Mouse (Mus musculus) hindbrain, postnatal 0 days (tissue): ENCODE data around the gene Ppm1n. TPM values are rescaled to one million over a fixed set of nuclear protein-coding genes. Genes with fewer than 3 reads are reported as not detected.

Experiments used
- ATAC-seq: fragments of 200-750 bp; cut with Nextera tagmentation; 2 replicates; pipeline ENCODE4 v1.8.0; 2017; ENCODE audit warnings: mild to moderate bottlenecking, moderate TSS enrichment, moderate library complexity
- DNase-seq: peaks from one replicate; pipeline ENCODE4 v3.0.0-alpha.2; 2015; ENCODE audit warnings: low spot score
- H3K27ac ChIP-seq: fragments of 300-500 bp; sonication (generic); 2 replicates; pipeline ENCODE4 v1.5.1; 2014; ENCODE audit warnings: mild to moderate bottlenecking
- H3K27me3 ChIP-seq: fragments of 300-500 bp; sonication (generic); 2 replicates; pipeline ENCODE4 v1.6.1; 2014; ENCODE audit warnings: low read length, mixed read lengths; ENCODE audit not compliant: insufficient read depth
- H3K36me3 ChIP-seq: fragments of 300-500 bp; sonication (generic); 2 replicates; pipeline ENCODE4 v1.6.1; 2014; ENCODE audit warnings: low read length, mixed read lengths; ENCODE audit not compliant: insufficient read depth
- H3K4me1 ChIP-seq: fragments of 300-500 bp; sonication (generic); 2 replicates; pipeline ENCODE4 v1.6.1; 2014; ENCODE audit warnings: antibody characterized with exemption, low read length, mixed read lengths; ENCODE audit not compliant: insufficient read depth
- H3K4me2 ChIP-seq: fragments of 300-500 bp; sonication (generic); 2 replicates; pipeline ENCODE4 v1.6.1; 2014; ENCODE audit warnings: low read depth, mild to moderate bottlenecking, low read length, moderate library complexity, mixed read lengths
- H3K4me3 ChIP-seq: fragments of 300-500 bp; sonication (generic); 2 replicates; pipeline ENCODE4 v1.5.1; 2014; ENCODE audit warnings: low read length
- H3K9ac ChIP-seq: fragments of 300-500 bp; sonication (generic); replicated peaks from 2 replicates; pipeline ENCODE4 v1.6.1; 2014; ENCODE audit warnings: mild to moderate bottlenecking, low read length, moderate library complexity, mixed read lengths
- H3K9me3 ChIP-seq: fragments of 300-500 bp; sonication (generic); 2 replicates; pipeline ENCODE4 v1.6.1; 2016; ENCODE audit warnings: low read length, mixed read lengths
- CTCF ChIP-seq: IDR thresholded peaks from 2 replicates; pipeline ENCODE4 v1.5.1; 2016; ENCODE audit warnings: antibody characterized with exemption, control low read depth, low read depth
- WGBS: fragments of 180-500 bp; shearing (Covaris S2); extraction: QIAGEN DNeasy Blood & Tissue Kit; methylation state at CpG from one replicate; pipeline ENCODE4 v1.1.7; 2014; 5-methylcytosine and 5-hydroxymethylcytosine counted together
- polyA plus RNA-seq: library from polyadenylated mRNA; unstranded; fragments of >200 nt; fragmentation: Nextera tagmentation; extraction: Ambion mirVana; gene quantifications from 2 replicates; pipeline ENCODE4 v1.2.1, GENCODE M21; 2015
- total RNA-seq: library from RNA; depleted of rRNA; stranded (reverse); fragments of >200 nt; gene quantifications from 2 replicates; pipeline ENCODE4 v1.2.3, GENCODE M21; 2014

Gene Ppm1n
- total and polyA plus RNA-seq, 2 experiments from 2014 or later, result 2.1 to 2.5 TPM

GRCm38 (mm10) chr7:19235092-19235671 lies 44.7 kb downstream of the Ppm1n start:
- 93% methylated on average over 2 of the region's 2 CpGs for WGBS
- no peak overlapping the region for H3K9ac ChIP-seq
- H3K4me1 ChIP-seq, result no peaks in the 10 kb centered on the region
- no peaks in the 10 kb centered on the region for H3K9me3 ChIP-seq
- H3K36me3 ChIP-seq, result no peaks in the 10 kb centered on the region
- H3K27me3 ChIP-seq, result no peaks in the 10 kb centered on the region
- H3K4me2 ChIP-seq, result no peak overlapping the region
- no peak for DNase-seq
- no peak for TF ChIP-seq CTCF
- no peak overlapping the region for H3K4me3 ChIP-seq
- ATAC-seq, result no peak
- H3K27ac ChIP-seq, result no peak overlapping the region

GRCm38 (mm10) chr7:19234652-19235051 lies 45.2 kb downstream of the Ppm1n start:
- DNase-seq, result no peak
- H3K4me2 ChIP-seq, result no peak overlapping the region
- no peaks in the 10 kb centered on the region for H3K9me3 ChIP-seq
- no peak for TF ChIP-seq CTCF
- no peak overlapping the region for H3K27ac ChIP-seq
- H3K9ac ChIP-seq, result no peak overlapping the region
- WGBS, result 79% methylated on average over 5 of the region's 5 CpGs
- no peaks in the 10 kb centered on the region for H3K36me3 ChIP-seq
- no peaks in the 10 kb centered on the region; the same call in 1 of the 2 replicates for H3K4me1 ChIP-seq
- no peaks in the 10 kb centered on the region for H3K27me3 ChIP-seq
- H3K4me3 ChIP-seq, result no peak overlapping the region
- no peak for ATAC-seq

- ATAC-seq (no peak), DNase-seq (no peak)
- peaks cover 3% of the 10 kb centered on the region for H3K4me1 ChIP-seq
- H3K27me3 ChIP-seq, result no peaks in the 10 kb centered on the region
- WGBS, result 94% methylated on average over 3 of the region's 3 CpGs
- no peak overlapping the region for H3K4me3 ChIP-seq
- no peaks in the 10 kb centered on the region for H3K36me3 ChIP-seq
- no peak for TF ChIP-seq CTCF
- no peak overlapping the region for H3K27ac ChIP-seq
- no peaks in the 10 kb centered on the region for H3K9me3 ChIP-seq
- H3K4me2 ChIP-seq, result no peak overlapping the region
- H3K9ac ChIP-seq, result no peak overlapping the region
These were observed 48.0 kb downstream of the Ppm1n start for GRCm38 (mm10) chr7:19231849-19232248.

DNA sequence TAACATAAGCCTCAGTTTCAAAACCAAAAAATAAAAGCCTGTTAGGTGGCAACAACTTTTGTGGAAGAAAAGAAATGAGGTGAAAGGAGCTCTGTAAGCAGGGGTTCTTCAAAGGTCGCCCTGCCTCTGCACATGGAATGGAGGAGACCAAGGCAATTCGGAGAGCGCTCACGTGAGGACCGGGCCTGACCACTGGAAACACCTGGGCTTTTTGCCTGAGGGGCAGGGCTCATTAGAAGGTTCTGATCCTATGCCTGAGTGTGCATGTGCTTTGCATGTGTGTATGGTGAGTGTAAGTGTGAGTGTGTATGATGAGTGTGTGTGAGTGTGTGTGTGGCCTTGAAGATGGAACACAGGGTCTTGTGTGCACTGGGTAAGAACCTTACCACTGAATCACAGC lies 49.0 kb downstream of the Ppm1n start:
- Histone ChIP-seq H3K9ac (no peak overlapping the region), H3K4me3 (no peak overlapping the region), H3K4me1 (peaks cover 4% of the 10 kb centered on the region), H3K27ac (no peak overlapping the region), H3K9me3 (no peaks in the 10 kb centered on the region), H3K27me3 (no peaks in the 10 kb centered on the region), H3K4me2 (no peak overlapping the region), H3K36me3 (no peaks in the 10 kb centered on the region)
- no peak for DNase-seq
- ATAC-seq, result no peak
- TF ChIP-seq CTCF, result no peak
- 94% methylated on average over 5 of the region's 5 CpGs for WGBS

DNA sequence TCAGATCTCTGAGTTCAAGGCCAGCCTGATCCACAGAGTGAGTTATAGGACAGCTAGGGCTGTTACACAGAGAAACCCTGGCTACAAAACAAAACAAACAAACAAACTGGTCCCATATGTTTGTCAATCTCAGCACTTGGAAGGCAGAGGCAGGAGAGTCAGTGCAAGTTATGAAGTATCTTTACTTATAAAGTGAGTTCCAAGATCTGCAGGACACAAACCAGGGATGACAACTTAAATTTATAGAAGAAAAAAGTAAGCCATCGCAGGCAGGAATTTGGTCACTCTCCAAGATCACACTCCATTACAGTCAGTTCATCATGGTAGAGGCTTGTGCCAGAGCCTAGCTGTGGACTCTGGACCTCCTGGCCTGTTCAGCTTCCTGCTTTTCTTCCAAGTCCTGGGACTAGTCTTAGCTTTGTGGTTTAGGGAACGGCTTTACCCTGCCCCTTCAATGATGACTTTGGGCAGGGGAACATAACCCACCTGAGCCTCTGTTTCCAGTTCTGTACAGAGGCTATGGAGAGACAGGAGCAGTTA lies 49.8 kb downstream of the Ppm1n start:
- Histone ChIP-seq H3K27ac (no peak overlapping the region), H3K4me3 (no peak overlapping the region), H3K4me2 (peak overlapping the region; percentile 80; the same call in 1 of the 2 replicates), H3K4me1 (peaks cover 4% of the 10 kb centered on the region), H3K9me3 (no peaks in the 10 kb centered on the region), H3K27me3 (no peaks in the 10 kb centered on the region), H3K9ac (peak overlapping the region; percentile 59; the same call in 1 of the 2 replicates), H3K36me3 (no peaks in the 10 kb centered on the region)
- no peak for DNase-seq
- WGBS, result 88% methylated on average over 2 of the region's 2 CpGs
- no peak for ATAC-seq
- no peak for TF ChIP-seq CTCF

DNA sequence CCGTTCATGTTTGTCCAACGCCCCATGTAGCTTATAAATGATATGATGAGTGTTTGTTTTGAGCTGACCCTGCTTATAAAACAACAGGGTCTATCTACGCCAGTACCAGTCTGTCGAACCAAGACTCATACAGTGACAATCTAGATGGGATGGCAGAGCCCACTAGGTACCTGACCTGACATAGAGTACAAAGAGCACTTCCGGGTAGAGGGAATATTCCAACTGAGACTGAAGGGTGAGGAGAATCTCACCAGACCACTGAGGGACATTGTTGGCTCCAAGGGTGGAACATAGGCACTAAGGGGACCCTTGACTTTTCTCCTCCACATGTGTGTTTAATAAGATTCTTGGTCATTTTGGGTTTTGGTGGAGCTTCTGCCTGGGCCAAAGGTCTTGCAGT lies 50.5 kb downstream of the Ppm1n start:
- Histone ChIP-seq H3K9ac (peak overlapping the region; percentile 59), H3K27ac (peak overlapping the region; percentile 74), H3K27me3 (no peaks in the 10 kb centered on the region), H3K4me3 (peak overlapping the region; percentile 55), H3K9me3 (no peaks in the 10 kb centered on the region), H3K4me1 (peaks cover 4% of the 10 kb centered on the region), H3K36me3 (no peaks in the 10 kb centered on the region), H3K4me2 (peak overlapping the region; percentile 80)
- TF ChIP-seq CTCF, result no peak
- WGBS, result 42% methylated on average over 5 of the region's 5 CpGs
- no peak for ATAC-seq
- DNase-seq, result no peak

DNA sequence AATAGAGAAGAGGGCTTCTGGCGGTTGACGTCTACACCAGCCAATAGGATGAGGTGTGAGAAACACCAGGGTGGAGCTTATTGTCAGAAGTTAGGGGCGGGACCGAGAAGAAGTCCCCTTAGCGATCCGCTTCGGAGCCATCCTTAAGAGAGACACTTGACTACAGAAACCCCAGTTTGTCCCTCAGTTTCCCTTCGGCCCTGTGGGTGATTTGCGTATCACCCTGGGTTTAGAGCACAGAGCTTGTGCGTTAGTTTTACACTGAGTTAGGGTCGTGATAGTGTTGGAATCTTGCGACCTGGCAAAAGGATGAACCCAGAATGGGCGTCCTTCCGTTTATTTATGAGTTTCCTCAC lies 51.1 kb downstream of the Ppm1n start:
- H3K9me3 ChIP-seq, result no peaks in the 10 kb centered on the region
- peak overlapping the region; percentile 55 for H3K4me3 ChIP-seq
- no peaks in the 10 kb centered on the region for H3K27me3 ChIP-seq
- peak overlapping the region; percentile 80 for H3K4me2 ChIP-seq
- under 1% methylated on average over 14 of the region's 14 CpGs for WGBS
- no peak for TF ChIP-seq CTCF
- peak overlapping the region; percentile 74 for H3K27ac ChIP-seq
- ATAC-seq (no peak), DNase-seq (no peak)
- peak overlapping the region; percentile 59 for H3K9ac ChIP-seq
- no peaks in the 10 kb centered on the region for H3K36me3 ChIP-seq
- H3K4me1 ChIP-seq, result peaks cover 4% of the 10 kb centered on the region
